Mouse (Mus musculus) limb, embryonic 13.5 days (tissue): ENCODE results near the gene Dlgap1. TPM values are rescaled to one million over a fixed set of nuclear protein-coding genes. Genes with fewer than 3 reads are reported as not detected.

ENCODE experiments used
- ATAC-seq: fragments of 200-750 bp; cut with Nextera tagmentation; 2 replicates; pipeline ENCODE4 v1.8.0; 2017; ENCODE audit warnings: low read depth, moderate number of reproducible peaks, moderate TSS enrichment; ENCODE audit not compliant: low FRiP score
- H3K27ac ChIP-seq: fragments of 300-500 bp; sonication (generic); 2 replicates; pipeline ENCODE4 v1.5.1; 2015; ENCODE audit warnings: inconsistent platforms, mild to moderate bottlenecking, moderate library complexity
- H3K27me3 ChIP-seq: fragments of 300-500 bp; sonication (generic); 2 replicates; pipeline ENCODE4 v1.6.1; 2015; ENCODE audit warnings: mild to moderate bottlenecking, inconsistent platforms
- H3K36me3 ChIP-seq: fragments of 300-500 bp; sonication (generic); 2 replicates; pipeline ENCODE4 v1.6.1; 2015; ENCODE audit warnings: inconsistent platforms, mild to moderate bottlenecking, moderate library complexity
- H3K4me1 ChIP-seq: fragments of 300-500 bp; sonication (generic); 2 replicates; pipeline ENCODE4 v1.6.1; 2015; ENCODE audit warnings: inconsistent platforms
- H3K4me2 ChIP-seq: fragments of 300-500 bp; sonication (generic); replicated peaks from 2 replicates; pipeline ENCODE4 v1.6.1; 2015; ENCODE audit warnings: inconsistent platforms, mild to moderate bottlenecking, moderate library complexity
- H3K4me3 ChIP-seq: fragments of 300-500 bp; sonication (generic); 2 replicates; pipeline ENCODE4 v1.5.1; 2015; ENCODE audit warnings: moderate library complexity, mild to moderate bottlenecking, inconsistent platforms
- H3K9ac ChIP-seq: fragments of 300-500 bp; sonication (generic); 2 replicates; pipeline ENCODE4 v1.6.1; 2015; ENCODE audit warnings: mild to moderate bottlenecking, inconsistent platforms
- H3K9me3 ChIP-seq: fragments of 300-500 bp; sonication (generic); 2 replicates; pipeline ENCODE4 v1.6.1; 2016; ENCODE audit warnings: inconsistent platforms
- WGBS: fragments of 180-500 bp; shearing (Covaris S2); methylation state at CpG from one replicate; pipeline ENCODE4 v1.1.7; 2015; 5-methylcytosine and 5-hydroxymethylcytosine counted together
- polyA plus RNA-seq: library from polyadenylated mRNA; unstranded; fragments of >200 nt; fragmentation: Nextera tagmentation; extraction: Ambion mirVana; gene quantifications from 2 replicates; pipeline ENCODE4 v1.2.1, GENCODE M21; 2015

Dlgap1 gene
- polyA plus RNA-seq, 1 experiment from 2014 or later, result 9.2 TPM

GRCm38 (mm10) chr17:70796940-70797772 lies 828.3 kb downstream of the Dlgap1 start:
- Histone ChIP-seq H3K36me3 (no peaks in the 10 kb centered on the region), H3K9ac (no peak overlapping the region), H3K27me3 (no peaks in the 10 kb centered on the region), H3K4me1 (peaks cover 11% of the 10 kb centered on the region; the same call in 1 of the 2 replicates), H3K9me3 (no peaks in the 10 kb centered on the region), H3K4me2 (no peak overlapping the region), H3K4me3 (no peak overlapping the region), H3K27ac (no peak overlapping the region)
- WGBS, result 72% methylated on average over 8 of the region's 8 CpGs
- ATAC-seq, result no peak

DNA sequence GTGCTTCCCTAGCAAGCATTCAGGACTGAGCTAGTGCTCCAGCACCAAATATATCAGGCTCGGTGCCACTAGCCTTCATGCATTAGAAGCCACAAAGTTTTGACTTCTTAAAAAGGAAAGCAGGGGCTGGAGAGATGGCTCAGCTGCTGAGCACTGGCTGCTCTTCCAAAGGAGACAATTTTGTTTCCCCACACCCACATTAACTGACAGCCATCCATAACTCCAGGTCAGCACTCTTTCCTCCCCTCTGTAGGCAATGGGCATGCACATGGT lies 828.8 kb downstream of the Dlgap1 start:
- Histone ChIP-seq H3K36me3 (no peaks in the 10 kb centered on the region), H3K4me3 (no peak overlapping the region), H3K9ac (no peak overlapping the region), H3K9me3 (no peaks in the 10 kb centered on the region), H3K27me3 (no peaks in the 10 kb centered on the region), H3K4me2 (no peak overlapping the region), H3K27ac (no peak overlapping the region), H3K4me1 (peaks cover 11% of the 10 kb centered on the region; the same call in 1 of the 2 replicates)
- ATAC-seq, result no peak
- 76% methylated on average over 1 of the region's 1 CpGs for WGBS

- Histone ChIP-seq H3K9ac (no peak overlapping the region), H3K9me3 (no peaks in the 10 kb centered on the region), H3K27me3 (no peaks in the 10 kb centered on the region), H3K36me3 (no peaks in the 10 kb centered on the region), H3K4me3 (no peak overlapping the region), H3K4me2 (no peak overlapping the region), H3K27ac (no peak overlapping the region), H3K4me1 (peaks cover 7% of the 10 kb centered on the region; the same call in 1 of the 2 replicates)
- WGBS, result 73% methylated on average over 4 of the region's 4 CpGs
- ATAC-seq, result no peak
These were observed 830.4 kb downstream of the Dlgap1 start for GRCm38 (mm10) chr17:70799266-70799665.

GRCm38 (mm10) chr17:70802022-70802421 lies 833.1 kb downstream of the Dlgap1 start:
- Histone ChIP-seq H3K27ac (no peak overlapping the region), H3K4me3 (no peak overlapping the region), H3K36me3 (no peaks in the 10 kb centered on the region), H3K27me3 (no peaks in the 10 kb centered on the region), H3K4me1 (no peaks in the 10 kb centered on the region), H3K9me3 (no peaks in the 10 kb centered on the region), H3K9ac (no peak overlapping the region), H3K4me2 (no peak overlapping the region)
- no peak for ATAC-seq
- 76% methylated on average over 14 of the region's 14 CpGs for WGBS

- no peaks in the 10 kb centered on the region for H3K27me3 ChIP-seq
- H3K4me1 ChIP-seq, result no peaks in the 10 kb centered on the region
- H3K9me3 ChIP-seq, result no peaks in the 10 kb centered on the region
- WGBS, result 93% methylated on average over 9 of the region's 9 CpGs
- H3K4me2 ChIP-seq, result no peak overlapping the region
- H3K27ac ChIP-seq, result no peak overlapping the region
- H3K9ac ChIP-seq, result no peak overlapping the region
- H3K4me3 ChIP-seq, result no peak overlapping the region
- ATAC-seq, result no peak
- no peaks in the 10 kb centered on the region for H3K36me3 ChIP-seq
These were observed 837.0 kb downstream of the Dlgap1 start for GRCm38 (mm10) chr17:70805866-70806265.

DNA sequence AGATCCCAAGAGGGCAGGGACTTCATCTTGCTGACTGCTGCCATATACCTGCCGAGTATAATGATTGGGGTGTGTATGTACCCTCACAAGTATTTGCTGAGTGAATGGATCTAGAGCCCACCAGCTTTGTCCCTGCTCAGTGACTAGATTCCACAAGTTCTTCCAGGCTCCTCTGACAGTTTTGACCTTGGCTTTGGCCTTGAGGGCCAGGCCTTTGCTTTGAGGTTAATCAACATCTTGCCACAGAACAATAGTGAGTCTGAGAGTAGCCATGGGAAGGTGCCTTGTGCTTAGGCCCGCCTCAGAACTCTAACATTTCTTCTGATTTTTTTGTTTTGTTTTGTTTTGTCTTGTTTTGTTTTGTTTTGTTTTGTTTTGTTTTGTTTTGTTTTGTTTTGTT lies 837.7 kb downstream of the Dlgap1 start:
- WGBS, result 94% methylated on average over 2 of the region's 2 CpGs

GRCm38 (mm10) chr17:70807885-70808284 lies 839.0 kb downstream of the Dlgap1 start:
- Histone ChIP-seq H3K4me1 (no peaks in the 10 kb centered on the region), H3K4me2 (no peak overlapping the region), H3K9me3 (no peaks in the 10 kb centered on the region), H3K27me3 (no peaks in the 10 kb centered on the region), H3K4me3 (no peak overlapping the region), H3K27ac (no peak overlapping the region), H3K36me3 (no peaks in the 10 kb centered on the region), H3K9ac (no peak overlapping the region)
- 96% methylated on average over 1 of the region's 1 CpGs for WGBS
- no peak for ATAC-seq

More for the DNA sequence above, 837.7 kb downstream of the Dlgap1 start:
- no peaks in the 10 kb centered on the region for H3K9me3 ChIP-seq
- H3K27ac ChIP-seq, result no peak overlapping the region
- H3K9ac ChIP-seq, result no peak overlapping the region
- H3K4me2 ChIP-seq, result no peak overlapping the region
- ATAC-seq, result no peak
- H3K36me3 ChIP-seq, result no peaks in the 10 kb centered on the region
- no peak overlapping the region for H3K4me3 ChIP-seq
- H3K27me3 ChIP-seq, result no peaks in the 10 kb centered on the region
- H3K4me1 ChIP-seq, result no peaks in the 10 kb centered on the region

DNA sequence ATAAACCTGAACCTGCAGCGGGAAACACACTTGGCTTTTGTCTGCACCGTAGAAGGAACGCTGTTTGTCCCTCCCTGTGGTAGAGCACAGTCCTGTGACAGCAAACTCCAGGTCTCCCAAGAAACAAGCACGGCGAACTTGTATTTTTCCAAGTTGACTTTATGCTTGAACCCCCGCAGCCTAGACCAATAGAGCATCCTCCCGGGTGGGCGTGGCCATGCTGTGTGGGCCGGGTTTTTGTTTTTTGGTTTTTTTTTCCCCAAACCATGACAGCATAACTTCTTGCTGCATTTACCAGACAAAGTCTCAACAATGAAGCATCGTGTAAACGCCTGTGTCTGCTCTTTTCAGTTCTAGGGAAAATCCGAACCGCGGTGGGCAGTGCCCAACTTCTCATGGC lies 840.0 kb downstream of the Dlgap1 start:
- Histone ChIP-seq H3K4me2 (peak overlapping the region; percentile 27; the same call in 1 of the 2 replicates), H3K9ac (no peak overlapping the region), H3K36me3 (no peaks in the 10 kb centered on the region), H3K27me3 (no peaks in the 10 kb centered on the region), H3K4me1 (no peaks in the 10 kb centered on the region), H3K9me3 (no peaks in the 10 kb centered on the region), H3K4me3 (no peak overlapping the region), H3K27ac (no peak overlapping the region)
- WGBS, result 47% methylated on average over 14 of the region's 14 CpGs
- no peak for ATAC-seq

- H3K27me3 ChIP-seq, result no peaks in the 10 kb centered on the region
- H3K27ac ChIP-seq, result no peak overlapping the region
- H3K36me3 ChIP-seq, result no peaks in the 10 kb centered on the region
- no peak overlapping the region for H3K9ac ChIP-seq
- H3K9me3 ChIP-seq, result no peaks in the 10 kb centered on the region
- no peak overlapping the region for H3K4me2 ChIP-seq
- H3K4me3 ChIP-seq, result no peak overlapping the region
- H3K4me1 ChIP-seq, result no peaks in the 10 kb centered on the region
- 46% methylated on average over 3 of the region's 3 CpGs for WGBS
- no peak for ATAC-seq
These were observed 840.9 kb downstream of the Dlgap1 start for GRCm38 (mm10) chr17:70809776-70810175.

GRCm38 (mm10) chr17:70810795-70811194 lies 841.9 kb downstream of the Dlgap1 start:
- H3K4me3 ChIP-seq, result no peak overlapping the region
- no peak overlapping the region for H3K9ac ChIP-seq
- H3K27me3 ChIP-seq, result no peaks in the 10 kb centered on the region
- no peaks in the 10 kb centered on the region for H3K36me3 ChIP-seq
- no peak for ATAC-seq
- WGBS, result 48% methylated on average over 5 of the region's 5 CpGs
- H3K4me1 ChIP-seq, result no peaks in the 10 kb centered on the region
- H3K4me2 ChIP-seq, result no peak overlapping the region
- no peaks in the 10 kb centered on the region for H3K9me3 ChIP-seq
- H3K27ac ChIP-seq, result no peak overlapping the region

- WGBS, result 73% methylated on average over 8 of the region's 8 CpGs
These were observed 846.1 kb downstream of the Dlgap1 start for GRCm38 (mm10) chr17:70815001-70815400.

GRCm38 (mm10) chr17:70817862-70818451 lies 849.1 kb downstream of the Dlgap1 start:
- Histone ChIP-seq H3K4me3 (peak overlapping the region; percentile 52), H3K27ac (no peak overlapping the region), H3K9ac (peak overlapping the region; percentile 69), H3K4me2 (peak overlapping the region; percentile 89), H3K4me1 (no peaks in the 10 kb centered on the region; the same call in 1 of the 2 replicates), H3K36me3 (no peaks in the 10 kb centered on the region), H3K27me3 (peaks cover 40% of the 10 kb centered on the region), H3K9me3 (no peaks in the 10 kb centered on the region)
- 2% methylated on average over 51 of the region's 51 CpGs for WGBS
- no peak for ATAC-seq

More at GRCm38 (mm10) chr17:70815001-70815400, 846.1 kb downstream of the Dlgap1 start:
- Histone ChIP-seq H3K27ac (no peak overlapping the region), H3K4me3 (no peak overlapping the region), H3K9me3 (no peaks in the 10 kb centered on the region), H3K9ac (no peak overlapping the region), H3K27me3 (peaks cover 37% of the 10 kb centered on the region), H3K4me1 (no peaks in the 10 kb centered on the region; the same call in 1 of the 2 replicates), H3K36me3 (no peaks in the 10 kb centered on the region), H3K4me2 (no peak overlapping the region)
- no peak for ATAC-seq
